Mouse (Mus musculus) activated CD4-positive, CD25-positive, alpha-beta regulatory T cell (primary cell): ENCODE data around the gene Tas2r117. TPM values are rescaled to one million over a fixed set of nuclear protein-coding genes. Genes with fewer than 3 reads are reported as not detected.

Experiments used
- polyA plus RNA-seq, 2 experiments: library from polyadenylated mRNA; unstranded; fragments of 100-300 nt; shearing (Covaris generic); gene quantifications; one replicate each; pipeline ENCODE4 v1.2.1; 2017

Gene Tas2r117
- not detected for polyA plus RNA-seq

DNA sequence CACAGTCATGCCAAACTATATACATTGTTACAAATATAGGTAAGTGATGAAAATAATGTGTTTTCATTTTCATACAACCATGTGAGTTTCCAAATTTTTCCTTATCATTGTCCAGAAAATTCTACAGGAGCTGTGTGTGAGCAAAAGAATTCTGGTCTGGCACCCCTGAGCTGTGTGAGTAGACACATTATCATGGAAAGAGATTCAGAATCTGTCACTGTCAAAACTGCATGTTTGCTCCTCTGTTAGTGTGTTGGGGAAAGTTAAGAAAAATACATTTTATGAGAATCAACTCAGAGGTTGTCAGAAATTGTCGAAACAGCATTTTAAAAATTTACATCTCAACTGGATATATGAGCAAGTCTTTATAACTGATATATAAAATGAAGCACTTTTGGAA is at the start of gene Tas2r117:
Tas2r117 (plus strand) TSS at position 301 of the 400 bp plus-strand sequence.

GRCm38 (mm10) chr6:132754430-132754829 is 48.2 kb upstream of the Tas2r117 start, which contains the start of gene Tas2r124:
Gene Tas2r124, plus strand, starts transcription at chr6:132754730.

GRCm38 (mm10) chr6:132761831-132762230 is 40.8 kb upstream of the Tas2r117 start, which contains the start of gene Tas2r102:
Gene Tas2r102, plus strand, starts transcription at chr6:132762131.

DNA sequence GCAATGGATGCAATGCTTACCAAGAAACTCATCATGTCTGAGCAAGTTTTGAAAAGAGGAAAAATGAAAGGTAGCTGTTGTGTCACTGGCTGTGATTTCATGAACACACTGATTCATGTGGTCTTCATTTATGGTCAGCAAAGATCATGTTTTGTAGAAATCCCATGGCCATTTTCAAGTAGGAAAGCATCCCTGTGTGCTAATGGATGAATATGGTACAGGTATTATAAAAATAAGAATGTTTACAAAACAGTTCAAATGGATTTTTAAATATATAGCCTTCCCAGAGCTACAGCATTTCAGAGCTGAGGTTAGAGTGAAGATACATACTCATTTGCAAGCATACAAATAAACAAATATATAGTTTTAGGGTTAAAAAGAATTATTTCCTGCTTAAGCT is 24.6 kb upstream of the Tas2r117 start, which contains the start of gene Tas2r136:
Tas2r136 (minus strand) TSS at position 101 of the 400 bp plus-strand sequence.

GRCm38 (mm10) chr6:132846842-132847241 is 44.2 kb downstream of the Tas2r117 start, which contains the start of gene Tas2r123:
Gene Tas2r123, plus strand, starts transcription at chr6:132847142.

Other genes with a start within 250 kb of the Tas2r117 start
- gene Prh1, start 233.0 kb upstream of the Tas2r117 start, polyA plus RNA-seq: not detected
- gene Prp2, start 206.9 kb upstream of the Tas2r117 start, polyA plus RNA-seq: not detected
- not detected for gene A630073D07Rik, start 151.3 kb upstream of the Tas2r117 start, polyA plus RNA-seq
- gene Tas2r120, start 145.9 kb upstream of the Tas2r117 start, polyA plus RNA-seq: not detected
- gene Tas2r121, start 101.8 kb upstream of the Tas2r117 start, polyA plus RNA-seq: not detected
- not detected for gene Tas2r122, start 90.9 kb upstream of the Tas2r117 start, polyA plus RNA-seq
- gene Tas2r115, start 64.8 kb upstream of the Tas2r117 start, polyA plus RNA-seq: not detected
- gene Tas2r124, start 48.1 kb upstream of the Tas2r117 start, polyA plus RNA-seq: not detected
- not detected for gene Tas2r102, start 40.7 kb upstream of the Tas2r117 start, polyA plus RNA-seq
- not detected for gene Tas2r136, start 24.7 kb upstream of the Tas2r117 start, polyA plus RNA-seq
- gene Tas2r123, start 44.3 kb downstream of the Tas2r117 start, polyA plus RNA-seq: not detected
- gene Tas2r116, start 52.6 kb downstream of the Tas2r117 start, polyA plus RNA-seq: not detected
- gene Tas2r110, start 65.2 kb downstream of the Tas2r117 start, polyA plus RNA-seq: not detected
- not detected for gene Tas2r113, start 90.2 kb downstream of the Tas2r117 start, polyA plus RNA-seq
- not detected for gene Tas2r125, start 106.8 kb downstream of the Tas2r117 start, polyA plus RNA-seq
- gene Tas2r129, start 148.3 kb downstream of the Tas2r117 start, polyA plus RNA-seq: under 1 TPM in 1 of 2 experiments, not detected in 1; 0.31 TPM
- not detected for gene Tas2r131, start 155.1 kb downstream of the Tas2r117 start, polyA plus RNA-seq
- not detected for gene Tas2r109, start 178.1 kb downstream of the Tas2r117 start, polyA plus RNA-seq
- not detected for gene Tas2r103, start 234.3 kb downstream of the Tas2r117 start, polyA plus RNA-seq